Mouse (Mus musculus) ES-Bruce4 (cell line): ENCODE measurements at regions not wholly inside any gene's neighbourhood (a gene's known extent, or its start where the extent isn't known, plus 50 kb on each side); places are given as distances from the start of the nearest gene placed in this dataset.

Source experiments
- CTCF ChIP-seq: IDR thresholded peaks from one replicate; pipeline ENCODE4 v1.8.1; 2011; ENCODE audit warnings: low read depth, low read length
- EP300 ChIP-seq: IDR thresholded peaks from 2 replicates; pipeline ENCODE4 v1.6.1; 2011; ENCODE audit warnings: low read depth, low read length; ENCODE audit not compliant: insufficient read depth

GRCm38 (mm10) chr12:71775126-71775525 lies 55.8 kb upstream of the Daam1 start:
- TF ChIP-seq CTCF: no peak
- TF ChIP-seq EP300: no peak
